Mouse (Mus musculus): ENCODE measurements around the gene Ifit1.
"Not testable (repeated sequence)": the region's sequence is repeated elsewhere in the genome, so short reads cannot be mapped to it uniquely, and the experiment has no call there.

Ifit1 gene

DNA sequence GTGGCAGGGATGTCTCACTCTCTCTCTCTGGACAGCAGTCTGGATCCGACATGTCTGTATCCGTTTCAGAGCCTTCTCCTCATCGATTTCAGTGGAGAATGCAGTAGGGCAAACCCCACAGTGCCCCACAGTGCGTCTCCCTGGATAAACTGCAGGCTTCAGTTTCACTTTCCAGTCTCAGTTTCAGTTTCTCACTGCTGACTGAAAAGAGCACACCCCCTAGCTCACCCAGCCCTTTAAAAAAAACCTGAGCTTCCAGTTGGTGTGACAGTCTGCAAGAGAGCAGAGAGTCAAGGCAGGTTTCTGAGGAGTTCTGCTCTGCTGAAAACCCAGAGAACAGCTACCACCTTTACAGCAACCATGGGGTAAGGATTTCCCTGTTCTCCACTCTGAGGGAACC, at the start of gene Ifit1, which contains the start of gene Ifit1bl2:
TSS of gene Ifit1 (plus strand) at position 249 of the 400 bp plus-strand sequence.
TSS of gene Ifit1bl2 (minus strand) at position 121 of the 400 bp plus-strand sequence.
- DNase-seq: no peak

DNA sequence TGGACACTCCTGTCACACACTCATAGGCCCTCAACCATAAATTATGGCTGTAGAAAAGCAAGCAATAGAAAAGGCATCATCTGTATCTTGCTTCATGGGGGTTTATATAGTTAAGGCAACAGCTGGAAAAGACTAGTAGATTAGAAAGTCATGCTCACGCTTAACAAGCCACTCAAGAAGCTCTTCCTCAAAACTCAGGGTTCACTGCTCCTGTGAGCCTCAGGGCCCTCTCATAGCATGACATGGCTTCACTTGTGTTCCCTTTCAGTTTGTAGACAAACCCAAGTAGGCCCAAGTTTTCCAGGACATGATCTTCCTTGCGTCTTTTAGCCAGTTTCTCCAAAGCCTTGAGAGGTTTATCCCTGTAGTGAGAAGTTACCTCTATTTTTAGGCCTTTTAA, 47.2 kb upstream of the Ifit1 start:
- no peak for DNase-seq

DNA sequence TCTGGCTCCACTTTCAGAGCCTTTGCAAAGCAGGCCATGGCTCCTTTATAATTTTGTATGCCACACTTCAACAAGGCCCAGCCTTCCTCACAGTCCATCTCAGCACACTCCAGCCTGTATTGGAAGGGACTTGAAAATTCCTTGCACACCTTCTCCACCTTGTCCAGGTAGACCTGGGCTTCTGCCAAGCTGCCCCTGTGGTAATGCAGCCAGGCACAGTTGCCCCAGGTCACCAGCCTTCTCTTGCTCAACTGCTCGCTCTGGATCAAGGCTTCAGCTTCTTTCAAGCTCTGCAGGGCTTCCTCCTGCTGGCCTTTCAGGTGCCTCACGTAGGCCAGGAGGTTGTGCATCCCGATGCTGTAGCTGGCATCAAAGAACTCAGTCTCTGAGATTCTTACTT, 46.1 kb upstream of the Ifit1 start:
- DNase-seq: not testable (repeated sequence)

DNA sequence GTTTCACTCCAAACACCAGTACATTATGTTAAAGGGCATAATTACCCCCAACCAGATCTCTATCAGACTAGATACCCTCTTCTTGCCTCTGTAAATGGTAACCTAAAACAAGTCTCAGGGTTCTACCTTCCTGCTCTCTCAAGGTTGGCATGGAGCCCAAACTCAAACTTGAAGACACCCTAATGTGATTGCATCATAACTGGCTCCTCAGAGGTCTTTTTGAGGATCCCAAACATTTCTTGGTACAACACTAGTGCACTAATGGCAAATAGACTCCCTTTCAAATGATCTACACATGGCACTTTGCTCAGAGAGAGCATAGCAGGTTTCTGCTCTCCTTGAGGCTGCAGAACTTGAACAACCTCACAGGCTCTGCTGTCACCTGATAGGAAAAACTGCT, 43.9 kb upstream of the Ifit1 start:
- no peak for DNase-seq

DNA sequence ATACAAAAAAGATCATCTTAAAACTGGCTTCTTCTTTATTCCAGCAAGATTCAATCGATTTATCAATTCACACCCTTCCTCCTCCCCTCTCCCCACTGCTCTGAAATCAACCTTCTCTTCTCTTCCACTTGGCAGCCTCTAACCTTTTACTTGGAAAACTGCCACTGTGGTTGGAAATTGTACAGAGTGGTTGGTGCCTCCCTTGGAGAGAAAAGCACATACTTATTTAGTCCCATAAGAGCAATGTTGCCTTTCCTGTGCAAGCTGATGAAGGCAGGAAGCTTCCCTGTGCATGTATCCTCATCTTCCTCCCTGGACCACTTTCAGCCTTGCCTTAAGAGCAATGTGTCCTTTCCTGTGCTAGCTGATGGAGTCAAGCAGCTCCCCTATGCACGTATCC, 42.3 kb upstream of the Ifit1 start:
- DNase-seq: peak; percentile 35 to 39

GRCm38 (mm10) chr19:34599250-34599649, 41.4 kb upstream of the Ifit1 start:
- not testable (repeated sequence) for DNase-seq

GRCm38 (mm10) chr19:34601888-34602287, 38.8 kb upstream of the Ifit1 start, which contains the start of gene Ifit1bl1:
TSS of gene Ifit1bl1 (minus strand) at chr19:34601956.
- not testable (repeated sequence) for DNase-seq

GRCm38 (mm10) chr19:34605472-34605871, 35.2 kb upstream of the Ifit1 start:
- DNase-seq: no peak

- DNase-seq: not testable (repeated sequence)
These were observed 33.2 kb upstream of the Ifit1 start, which contains the start of gene Ifit3b for GRCm38 (mm10) chr19:34607237-34608051. TSS of gene Ifit3b (plus strand) at chr19:34607970.

DNA sequence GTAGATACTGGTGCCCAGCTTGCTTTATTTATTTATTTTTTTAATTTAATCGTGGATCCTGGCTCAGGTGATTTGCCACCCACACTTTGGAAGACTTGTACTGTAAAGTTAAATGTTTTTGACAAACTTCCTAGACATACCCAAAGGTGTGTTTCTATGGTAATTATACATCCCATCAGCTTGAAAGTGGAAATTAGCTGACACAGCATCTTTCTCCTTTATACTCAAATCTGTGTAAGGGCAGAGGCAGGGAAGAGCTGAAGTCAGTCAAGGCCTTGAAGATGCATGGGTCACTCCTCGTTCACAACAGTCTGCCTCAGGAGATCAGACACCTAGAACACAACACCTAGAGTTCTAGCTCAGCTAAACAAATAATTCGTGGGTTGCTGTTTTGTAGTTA, 30.6 kb upstream of the Ifit1 start:
- not testable (repeated sequence) for DNase-seq

- DNase-seq: not testable (repeated sequence)
These were observed 28.2 kb upstream of the Ifit1 start for GRCm38 (mm10) chr19:34612243-34613001.

GRCm38 (mm10) chr19:34620871-34621270, 19.8 kb upstream of the Ifit1 start:
- DNase-seq: no peak

DNA sequence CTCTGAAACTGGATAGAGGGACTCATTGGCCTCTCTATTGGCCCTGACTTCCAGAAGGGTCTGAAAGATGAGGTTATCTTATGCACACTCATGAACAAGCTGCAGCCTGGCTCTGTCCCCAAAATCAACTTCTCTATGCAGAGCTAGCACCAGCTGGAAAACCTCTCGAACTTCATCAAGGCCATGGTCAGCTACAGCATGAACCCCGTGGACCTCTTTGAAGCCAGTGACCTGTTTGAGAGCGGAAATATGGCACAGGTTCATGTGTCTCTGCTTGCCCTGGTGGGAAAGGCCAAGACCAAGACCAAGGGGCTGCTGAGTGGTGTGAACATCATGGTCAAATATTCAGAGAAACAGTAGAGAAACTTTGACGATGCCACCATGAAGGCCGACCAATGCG, 16.9 kb upstream of the Ifit1 start:
- no peak for DNase-seq

- DNase-seq: no peak
These were observed 16.0 kb upstream of the Ifit1 start for GRCm38 (mm10) chr19:34624663-34625062.

DNA sequence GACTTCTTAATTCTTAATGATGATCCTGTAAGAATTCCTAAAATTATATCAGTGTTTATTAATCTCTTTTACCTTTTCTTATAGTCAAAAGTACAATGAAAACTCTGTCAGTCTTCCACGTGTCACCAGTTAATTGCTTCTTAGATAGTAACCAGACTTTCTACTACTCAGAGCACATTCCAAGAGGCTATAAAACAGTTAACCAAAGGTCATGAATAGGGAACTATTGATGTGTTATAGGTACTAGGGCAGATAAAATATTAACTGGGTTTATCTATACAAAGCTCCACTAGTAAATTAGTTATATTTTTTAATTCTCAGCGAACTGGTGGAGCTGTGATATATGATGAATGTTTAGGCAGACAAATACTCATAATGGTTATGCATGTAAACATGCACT, 13.2 kb upstream of the Ifit1 start:
- DNase-seq: no peak

- DNase-seq: no peak
These were observed 9.2 kb upstream of the Ifit1 start for GRCm38 (mm10) chr19:34631487-34631886.

- DNase-seq: no peak
These were observed 7.2 kb upstream of the Ifit1 start for GRCm38 (mm10) chr19:34633484-34633883.

DNA sequence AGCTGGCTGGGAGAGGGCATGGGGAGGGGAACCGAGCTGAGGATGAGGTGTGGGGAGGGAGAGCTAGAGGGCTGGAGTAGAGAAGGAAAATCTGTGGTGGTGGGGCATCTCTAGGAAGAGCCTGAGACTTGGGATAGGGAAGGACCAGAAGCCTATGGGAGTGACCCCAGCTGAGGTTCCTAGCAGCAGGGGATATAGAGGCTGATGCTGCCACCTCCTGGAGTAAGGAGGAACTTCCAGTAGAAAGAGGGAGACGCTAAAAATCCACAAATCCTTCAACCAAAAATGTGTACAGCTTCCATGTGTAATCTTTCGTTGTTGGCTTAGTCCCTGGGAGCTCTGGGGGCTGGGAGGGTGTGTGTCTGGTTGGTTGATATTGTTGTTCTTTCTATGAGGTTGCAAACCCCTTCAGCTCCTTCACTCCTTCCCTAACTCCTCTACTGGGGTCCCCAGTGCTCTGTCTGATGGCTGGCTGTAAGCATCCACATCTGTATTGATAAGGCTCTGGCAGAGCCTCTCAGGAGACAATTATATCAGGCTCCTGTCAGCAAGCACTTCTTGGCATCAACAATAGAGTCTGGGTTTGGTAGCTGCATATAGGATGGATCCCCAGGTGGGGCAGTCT, 3.6 kb upstream of the Ifit1 start:
- DNase-seq: peak; percentile 5 to 11

- DNase-seq: no peak
These were observed 1.9 kb downstream of the Ifit1 start for GRCm38 (mm10) chr19:34642616-34643015.

GRCm38 (mm10) chr19:34647630-34648029, 7.0 kb downstream of the Ifit1 start:
- not testable (repeated sequence) for DNase-seq

GRCm38 (mm10) chr19:34650276-34650675, 9.6 kb downstream of the Ifit1 start:
- DNase-seq: no peak

DNA sequence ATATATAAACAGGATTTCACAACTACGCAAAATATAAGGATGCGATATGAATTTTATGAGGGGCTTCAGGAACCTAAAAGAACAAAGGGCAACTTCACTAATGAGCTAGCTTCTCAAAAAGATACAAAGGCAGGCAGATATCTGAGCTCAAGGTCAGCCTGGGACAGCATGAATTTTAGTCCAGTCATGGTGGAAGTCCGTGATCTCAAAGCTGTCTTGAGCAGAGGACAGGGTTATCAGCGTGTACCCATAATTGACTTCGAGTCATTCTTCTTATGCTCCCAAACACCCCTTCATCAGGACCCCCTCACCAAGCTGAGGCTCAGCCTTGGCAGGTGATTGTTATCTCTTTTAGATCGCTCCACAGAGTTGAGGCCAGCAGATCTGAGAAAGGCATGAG, 10.3 kb downstream of the Ifit1 start:
- no peak for DNase-seq

GRCm38 (mm10) chr19:34655227-34655805, 14.6 kb downstream of the Ifit1 start:
- no peak for DNase-seq
